Mouse (Mus musculus): Measurements from ENCODE around the gene Rbmxl1.

GRCm38 (mm10) chr8:78502706-78503105 lies 6.0 kb downstream of the Rbmxl1 start:
- no peak for TF ChIP-seq CTCF (IDR thresholded peaks at IDR 0.05; ENCODE audit: low read depth)
- no peak for TF ChIP-seq EP300 (IDR thresholded peaks at IDR 0.05; ENCODE audit: low read depth)

Measured in liver, postnatal 0 days (tissue).